Mouse (Mus musculus) thymus, adult 2 months (tissue): ENCODE measurements around the gene Pxmp4.

Source experiments
- CTCF ChIP-seq: fragments of 200-500 bp; IDR thresholded peaks from 2 replicates; pipeline ENCODE4 v1.5.1; 2012; ENCODE audit warnings: mild to moderate bottlenecking, control low read depth, low read length, moderate library complexity, borderline replicate concordance; ENCODE audit not compliant: control insufficient read depth, poor library complexity, insufficient read depth; ENCODE audit errors: extremely low read depth
- POLR2A ChIP-seq: fragments of 200-500 bp; IDR thresholded peaks from 2 replicates; pipeline ENCODE4 v1.6.1; 2012; ENCODE audit warnings: mild to moderate bottlenecking, low read length, control low read depth, moderate library complexity; ENCODE audit not compliant: control insufficient read depth, poor library complexity, insufficient read depth; ENCODE audit errors: extremely low read depth

- TF ChIP-seq CTCF = no peak
- no peak for TF ChIP-seq POLR2A
Observed at GRCm38 (mm10) chr2:154621684-154622083, 18.2 kb upstream of the Pxmp4 start.
